Mouse (Mus musculus) Muller cell, postnatal 12 days (primary cell): ENCODE data around the gene Kifc1.

ENCODE experiments used
- DNase-seq: peaks from one replicate; pipeline ENCODE4 v3.0.0-alpha.2; 2015; ENCODE audit errors: inconsistent ontology term

The Kifc1 gene

GRCm38 (mm10) chr17:33890533-33891059 is at the start of gene Kifc1:
Gene Kifc1 (minus strand): TSS chr17:33890661.
- peak; percentile 100 for DNase-seq

- DNase-seq = no peak
These were observed 48.3 kb upstream of the Kifc1 start for GRCm38 (mm10) chr17:33938783-33939182.

- DNase-seq = no peak
These were observed 46.5 kb upstream of the Kifc1 start for GRCm38 (mm10) chr17:33936993-33937392.

DNA sequence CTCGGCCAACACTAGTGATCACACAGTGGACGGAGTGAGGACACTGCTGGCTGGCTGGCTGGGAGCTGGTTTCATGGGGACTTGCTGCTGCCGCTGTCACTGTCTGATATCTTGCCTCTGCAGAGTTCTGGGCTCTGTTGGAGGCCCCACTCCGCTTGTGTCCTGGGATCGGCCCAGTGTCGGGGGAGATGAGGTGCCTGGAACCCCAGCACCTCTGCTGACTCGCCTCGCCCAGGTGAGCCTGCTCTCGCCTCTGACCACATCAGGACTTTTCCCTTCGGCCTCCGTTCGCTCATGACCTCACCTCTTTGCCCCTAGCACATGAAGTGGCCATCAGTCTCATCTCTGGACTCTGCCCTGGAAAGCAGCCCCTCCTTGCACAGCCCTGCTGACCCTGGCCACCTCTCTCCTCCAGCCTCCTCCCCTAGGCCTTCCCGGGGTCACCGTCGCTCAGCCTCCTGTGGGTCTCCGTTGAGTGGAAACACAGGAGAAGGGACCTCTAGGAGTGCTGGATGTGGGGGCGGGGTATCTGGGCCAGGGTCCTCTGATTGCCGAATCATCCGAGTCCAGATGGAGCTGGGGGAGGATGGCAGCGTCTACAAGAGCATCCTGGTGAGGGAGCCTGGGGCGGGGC is 45.1 kb upstream of the Kifc1 start:
- no peak for DNase-seq

GRCm38 (mm10) chr17:33932970-33933369 is 42.5 kb upstream of the Kifc1 start:
- DNase-seq = no peak

DNA sequence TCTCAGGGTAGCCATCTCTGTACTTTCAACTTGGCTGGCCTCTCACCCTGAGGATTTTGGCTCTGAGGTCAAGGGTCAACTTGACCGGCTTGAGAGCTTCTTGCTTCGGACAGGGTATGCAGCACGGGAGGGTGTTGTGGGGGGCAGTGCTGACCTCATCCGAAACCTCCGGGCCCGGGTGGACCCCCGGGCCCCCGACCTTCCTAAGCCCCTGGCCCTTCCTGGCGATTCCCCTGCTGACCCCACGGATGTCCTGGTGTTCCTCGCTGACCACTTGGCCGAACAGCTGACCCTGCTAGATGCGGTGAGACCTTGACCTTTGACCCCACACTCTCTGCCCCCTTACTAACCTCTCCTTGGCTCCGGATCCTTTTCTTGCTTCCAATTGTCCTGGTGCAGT is 42.0 kb upstream of the Kifc1 start:
- no peak for DNase-seq

DNA sequence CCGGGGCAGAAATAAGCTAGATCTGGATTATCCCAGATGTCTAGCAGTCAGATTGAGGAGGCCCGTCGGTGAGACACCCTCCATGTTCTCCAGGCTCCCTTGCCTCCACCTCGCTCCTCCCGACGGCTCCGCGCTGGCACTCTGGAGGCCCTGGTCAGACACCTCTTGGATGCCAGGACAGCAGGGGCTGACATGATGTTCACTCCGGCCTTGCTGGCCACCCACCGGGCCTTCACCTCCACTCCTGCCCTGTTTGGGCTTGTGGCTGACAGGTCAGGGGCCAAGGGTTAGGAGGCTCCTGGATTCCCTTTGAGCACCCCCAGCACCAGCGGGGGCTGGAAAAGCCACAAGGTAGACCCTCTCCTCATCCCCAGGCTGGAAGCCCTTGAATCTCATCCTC is 41.5 kb upstream of the Kifc1 start:
- DNase-seq = no peak

DNA sequence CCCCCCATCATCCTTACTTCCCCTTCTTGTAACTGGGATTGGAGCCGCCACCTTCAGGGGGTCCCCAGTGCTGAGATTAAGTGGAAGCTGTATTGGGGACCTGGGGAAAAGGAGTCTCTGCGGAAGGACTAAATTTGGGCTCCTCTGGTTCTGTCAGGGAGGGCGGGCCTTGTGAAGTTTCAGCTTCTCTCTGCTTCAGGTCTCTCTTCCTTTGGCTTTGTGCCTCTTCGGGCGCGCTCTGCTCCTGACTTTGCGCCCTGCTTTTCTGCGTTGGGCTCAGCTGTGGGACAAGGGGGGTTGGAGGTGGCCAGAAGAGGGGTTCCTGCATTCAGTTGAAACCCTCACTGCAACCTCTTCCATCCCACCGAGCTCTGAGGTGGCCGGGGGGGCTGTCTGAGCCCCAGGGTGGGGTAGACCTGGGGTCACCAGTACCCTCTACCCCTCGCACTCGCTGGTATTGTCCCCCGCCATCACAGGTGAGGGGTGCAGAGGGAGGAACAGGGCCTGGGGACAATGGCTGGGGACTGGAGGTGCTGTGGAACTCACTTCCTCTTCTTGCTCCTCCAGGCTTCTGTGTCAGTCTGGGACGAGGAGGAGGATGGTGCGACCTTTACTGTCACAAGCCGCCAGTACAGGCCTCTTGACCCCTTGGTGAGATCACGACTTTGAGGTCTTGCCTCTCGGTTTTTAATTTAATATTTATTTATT is 40.9 kb upstream of the Kifc1 start:
- DNase-seq = no peak

DNA sequence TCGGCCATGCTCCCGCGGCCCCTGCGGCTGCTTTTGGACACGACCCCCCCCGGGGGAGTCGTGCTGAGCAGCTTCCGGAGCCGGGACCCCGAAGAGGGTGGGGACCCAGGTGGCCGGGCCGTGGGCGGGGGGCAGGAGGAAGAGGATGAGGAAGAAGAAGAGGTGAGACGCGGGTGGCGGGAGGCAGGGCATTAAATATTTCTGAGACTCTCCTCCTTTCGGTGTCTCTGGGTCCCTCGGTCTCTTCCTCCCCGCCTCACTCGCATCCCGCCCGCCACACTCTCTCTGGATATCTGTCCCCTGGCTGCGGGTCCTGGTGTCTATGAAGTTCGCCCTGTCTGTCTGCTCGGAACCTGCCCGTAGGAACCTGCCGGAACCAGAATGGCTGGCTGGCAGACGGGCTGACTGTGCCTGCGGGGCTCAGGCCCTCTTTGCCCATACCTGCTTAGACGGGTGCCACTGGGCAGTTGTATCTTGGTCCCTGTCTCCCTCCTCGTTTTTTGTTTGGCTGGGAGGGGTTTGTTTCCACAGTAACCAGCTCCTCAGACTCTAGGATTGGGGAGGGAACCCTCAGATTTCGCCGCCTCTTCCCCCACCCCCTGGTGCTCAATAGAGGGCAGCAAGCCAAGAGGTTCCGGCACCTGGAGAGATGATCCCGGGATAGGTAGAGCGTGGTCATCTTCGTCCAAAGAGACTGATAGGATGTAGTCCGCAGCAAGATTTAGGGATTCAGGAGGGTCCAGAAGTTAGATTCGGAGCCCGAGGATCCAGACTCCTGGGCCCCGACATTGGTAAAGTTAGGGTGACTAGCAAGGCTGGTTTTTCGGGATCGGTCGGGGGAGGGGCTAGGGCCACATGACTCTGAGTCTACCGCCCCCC is 40.1 kb upstream of the Kifc1 start:
- peak; percentile 77 for DNase-seq

DNA sequence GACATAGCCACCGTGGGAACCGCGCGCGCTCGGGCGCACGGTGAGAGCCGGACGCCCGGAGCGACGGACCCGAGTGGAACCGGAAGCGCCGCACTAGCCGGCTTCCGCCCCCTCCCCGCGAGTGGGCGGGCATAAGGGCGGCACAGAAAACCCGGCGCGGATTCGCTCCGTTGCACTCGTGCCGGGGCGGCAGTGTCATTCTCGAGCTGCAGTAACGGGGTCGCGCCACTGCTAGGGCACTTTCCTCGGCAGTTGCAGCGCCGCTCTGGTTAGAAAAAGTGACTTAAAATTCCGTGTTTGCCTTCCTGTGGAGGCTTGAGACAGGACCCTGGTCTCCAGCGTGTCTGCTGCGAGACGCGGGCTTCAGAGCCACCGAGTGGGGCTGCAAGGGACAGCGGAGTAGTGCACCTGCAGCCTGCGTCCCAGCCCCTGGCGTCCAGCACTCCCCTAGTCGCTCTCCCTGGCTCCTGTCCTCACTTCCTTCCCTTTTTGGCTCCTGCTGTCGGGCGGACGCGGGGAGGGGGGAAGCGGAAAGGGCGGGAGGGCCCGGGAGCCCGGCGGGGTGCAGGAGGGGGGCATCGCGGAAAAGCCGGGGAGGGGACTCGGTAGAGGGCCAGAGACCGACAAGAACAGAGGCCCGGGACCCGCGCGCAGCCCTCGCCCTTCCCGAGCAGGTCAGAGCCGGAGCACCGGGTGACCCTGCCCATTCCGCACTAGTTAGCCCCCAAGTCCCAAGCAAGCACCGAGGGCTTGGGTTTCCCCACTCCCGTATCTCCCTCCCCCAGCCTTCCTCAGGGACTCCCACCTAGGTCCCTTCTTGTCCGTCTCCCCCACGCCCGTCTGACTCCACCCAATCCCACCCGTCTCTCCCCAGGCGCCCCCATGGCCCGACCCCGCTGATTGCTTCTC is 39.2 kb upstream of the Kifc1 start, which contains the start of gene Rgl2:
TSS of gene Rgl2 (plus strand) at position 173 of the 909 bp plus-strand sequence.
- peak; percentile 95 for DNase-seq

DNA sequence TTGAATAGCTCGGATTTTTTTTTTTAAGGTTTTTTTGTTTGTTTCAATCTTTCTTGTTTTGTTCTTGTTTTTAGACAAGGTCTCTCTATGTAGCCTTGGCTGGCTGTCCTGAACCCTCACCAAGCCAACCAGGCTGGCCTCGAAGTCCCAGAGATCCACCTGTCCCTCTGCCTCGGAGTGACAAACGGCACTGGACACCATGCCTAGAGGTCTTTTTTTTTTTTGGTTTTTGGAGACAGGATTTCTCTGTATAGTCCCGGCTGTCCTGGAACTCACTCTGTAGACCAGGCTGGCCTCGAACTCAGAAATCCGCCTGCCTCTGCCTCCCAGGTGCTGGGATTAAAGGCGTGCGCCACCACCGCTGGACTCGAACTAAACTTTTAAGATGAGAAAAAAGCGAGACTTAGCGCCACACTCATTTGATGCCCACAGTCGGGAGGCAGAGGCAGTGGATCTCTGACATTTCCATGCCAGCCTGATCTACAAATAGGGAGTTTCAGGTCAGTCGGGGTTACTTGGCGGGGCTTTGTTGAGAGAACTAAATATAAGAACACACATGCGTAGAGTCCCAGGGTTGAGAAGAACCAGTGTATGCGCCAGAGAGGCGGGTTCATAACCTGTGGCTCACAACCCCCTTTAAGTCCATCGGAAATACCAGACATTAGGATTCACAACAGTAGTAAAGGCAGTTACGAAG is 37.9 kb upstream of the Kifc1 start:
- no peak for DNase-seq

GRCm38 (mm10) chr17:33926207-33926932 is 35.9 kb upstream of the Kifc1 start:
- no peak for DNase-seq

DNA sequence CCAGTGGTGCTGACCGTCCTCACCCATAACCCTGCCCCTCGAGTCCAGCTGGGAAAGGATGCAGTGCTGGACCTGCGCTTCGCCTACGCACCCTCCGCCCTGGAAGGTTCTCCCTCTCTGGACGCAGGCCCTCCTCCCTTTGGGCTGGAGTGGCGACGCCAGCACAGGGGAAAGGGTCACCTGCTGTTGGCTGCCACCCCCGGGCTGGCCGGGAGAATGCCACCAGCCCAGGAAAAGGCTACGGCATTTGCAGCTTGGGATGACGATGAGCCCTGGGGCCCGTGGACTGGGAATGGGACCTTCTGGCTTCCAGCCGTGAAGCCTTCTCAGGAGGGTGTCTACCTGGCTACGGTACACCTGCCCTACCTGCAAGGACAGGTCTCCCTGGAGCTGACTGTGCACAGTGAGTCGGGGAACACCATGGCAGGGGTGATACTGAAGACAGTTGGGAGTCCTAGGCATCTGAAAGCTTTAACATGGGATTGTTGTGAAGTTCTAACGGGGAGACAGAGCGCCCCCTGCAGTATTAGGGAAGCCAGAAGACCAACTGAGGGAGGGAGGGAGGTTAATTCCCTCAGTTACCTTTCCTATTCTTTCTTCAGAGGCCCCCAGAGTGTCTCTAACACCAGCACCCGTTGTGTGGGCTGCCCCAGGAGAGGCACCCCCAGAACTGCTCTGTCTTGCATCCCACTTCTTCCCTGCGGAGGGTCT is 35.1 kb upstream of the Kifc1 start:
- DNase-seq = no peak

DNA sequence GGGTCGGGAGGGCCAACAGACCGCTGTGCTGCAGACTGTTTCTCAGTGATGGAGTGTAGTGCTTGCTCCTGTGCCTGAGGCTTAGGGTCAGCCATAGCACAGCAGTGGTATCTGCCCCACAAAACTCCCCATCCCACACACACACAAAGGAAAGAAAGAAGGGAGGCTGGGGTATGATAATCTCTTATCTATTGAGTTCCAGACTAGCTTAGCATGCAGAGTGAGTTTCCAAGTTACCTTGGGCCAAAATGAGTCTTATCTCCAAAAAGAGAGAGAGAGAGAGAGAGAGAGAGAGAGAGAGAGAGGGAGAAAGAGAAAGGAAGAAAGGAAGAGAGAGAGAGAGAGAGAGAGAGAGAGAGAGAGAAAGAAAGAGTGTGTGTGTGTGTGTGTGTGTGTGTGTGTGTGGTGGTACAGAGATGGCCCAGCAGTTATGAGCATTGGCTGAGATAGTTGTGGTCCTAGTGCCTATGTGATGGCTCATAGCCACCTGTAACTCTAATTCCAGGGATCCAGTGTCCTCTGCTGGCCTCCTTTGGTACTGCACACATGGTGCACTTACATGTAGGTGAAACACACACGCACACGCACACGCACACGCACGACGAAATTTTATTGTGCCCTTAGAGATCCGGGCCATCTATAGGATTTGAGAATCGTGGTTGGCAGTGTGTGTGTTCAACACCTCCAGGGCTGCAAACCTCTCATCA is 34.3 kb upstream of the Kifc1 start:
- no peak for DNase-seq

DNA sequence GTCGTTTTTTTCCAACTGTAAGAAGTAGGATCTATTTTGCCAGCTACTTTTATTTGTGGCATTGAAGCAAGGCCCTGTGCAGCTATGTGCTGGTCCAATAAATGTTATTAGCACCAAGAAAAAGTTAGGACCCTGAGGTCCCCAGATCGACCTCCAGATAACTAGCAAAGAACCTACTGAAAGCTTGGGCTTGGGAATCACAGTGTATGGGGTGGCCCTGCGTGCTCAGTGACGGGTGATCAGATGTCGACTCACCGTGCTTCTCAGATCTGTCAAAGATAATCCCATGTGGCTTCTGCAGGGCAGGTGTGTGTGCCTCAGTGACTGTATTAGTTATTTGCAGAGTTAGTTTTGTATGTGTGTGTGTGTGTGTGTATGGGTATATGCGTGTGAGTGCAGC is 30.9 kb upstream of the Kifc1 start:
- no peak for DNase-seq

DNA sequence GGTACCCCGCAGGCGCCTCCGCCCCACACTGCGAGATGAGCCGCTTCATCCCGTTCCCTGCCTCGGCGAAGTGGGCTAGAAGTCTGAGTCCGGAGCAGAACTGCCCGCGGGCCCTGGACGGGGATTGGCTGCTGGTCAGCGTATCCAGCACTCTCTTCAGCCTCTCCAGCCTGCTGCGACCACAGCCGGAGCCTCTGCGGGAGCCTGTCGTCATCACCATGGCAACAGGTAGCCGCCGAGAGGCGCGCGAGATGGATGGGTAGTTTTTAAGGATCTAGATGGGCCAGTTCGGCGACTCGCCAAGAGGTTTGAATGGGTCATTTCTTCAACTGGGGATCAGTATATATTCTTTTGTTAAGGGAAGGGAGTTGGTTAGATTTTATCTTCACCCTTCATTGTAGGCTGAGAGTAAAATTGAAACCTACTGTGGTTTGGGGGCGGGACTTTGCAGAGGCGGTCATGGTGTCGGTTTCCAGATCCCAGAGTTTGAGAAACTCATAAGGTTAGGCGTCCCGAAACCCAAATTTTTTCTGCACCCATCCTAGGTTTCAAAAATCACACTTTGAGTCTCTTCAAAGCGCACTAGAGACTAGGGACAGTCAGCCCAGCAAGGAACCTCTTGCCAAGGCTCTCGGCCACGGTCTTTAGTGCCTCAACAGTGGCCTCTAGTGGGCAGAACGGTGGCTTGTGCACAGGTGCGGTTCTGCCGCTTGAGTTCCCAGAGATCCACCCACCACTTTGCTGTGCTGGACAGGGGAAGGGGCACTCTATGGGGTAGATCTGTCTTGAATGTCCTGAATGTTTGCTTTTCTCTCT is 30.0 kb upstream of the Kifc1 start:
- peak; percentile 92 for DNase-seq

DNA sequence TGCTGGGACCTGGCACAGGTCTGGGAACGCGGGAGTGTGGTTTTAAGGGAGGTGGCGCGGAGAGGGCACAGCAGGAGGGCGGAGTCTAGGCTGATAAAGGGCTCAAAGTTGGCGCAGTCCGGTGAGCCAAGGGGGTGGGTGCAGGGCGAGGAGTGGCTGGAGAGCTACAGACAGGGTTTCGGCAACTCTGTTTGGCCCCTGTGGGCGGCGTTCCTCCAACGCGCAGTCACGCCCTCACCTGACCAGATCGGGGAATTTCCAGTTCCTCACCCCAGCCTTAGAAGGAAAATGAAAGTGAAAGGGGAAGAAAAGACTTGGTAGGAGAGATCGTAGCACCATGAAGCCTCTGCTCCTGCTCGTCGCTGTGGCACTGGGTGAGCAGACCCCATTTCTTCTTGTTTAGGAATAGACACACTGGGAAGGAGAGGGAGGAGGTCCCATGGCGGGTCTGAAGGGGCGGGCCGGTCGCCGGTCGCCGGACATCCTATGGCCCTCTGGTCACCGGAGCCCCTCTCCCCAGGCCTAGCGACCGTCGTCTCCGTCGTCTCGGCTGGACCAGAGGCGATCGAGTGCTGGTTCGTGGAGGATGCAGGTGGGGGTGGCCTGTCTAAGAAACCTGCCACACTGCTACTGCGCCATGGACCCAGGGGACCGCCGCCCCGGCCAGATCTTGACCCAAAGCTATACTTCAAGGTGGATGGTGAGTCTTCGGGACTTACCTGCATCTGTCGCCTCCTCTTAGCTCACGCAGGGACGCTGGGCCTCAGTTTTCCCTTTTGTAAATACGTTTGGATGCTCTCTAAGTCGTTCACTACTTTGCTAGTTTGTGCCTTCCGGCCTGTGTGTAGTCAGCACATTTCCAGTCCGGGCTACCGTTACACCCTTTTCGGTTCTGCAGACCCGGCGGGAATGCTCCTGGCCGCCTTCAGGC is 29.2 kb upstream of the Kifc1 start:
- peak; percentile 87 for DNase-seq
